Mouse (Mus musculus): ENCODE measurements around the gene Ier5l. TPM values are rescaled to one million over a fixed set of nuclear protein-coding genes. Genes with fewer than 3 reads are reported as not detected.
A peak's percentile ranks its signal among the peaks of the same experiment; 100 is the strongest.

The Ier5l gene
- total and polyA plus RNA-seq, 3 experiments: 0.31 to 0.98 (median 0.51) TPM

DNA sequence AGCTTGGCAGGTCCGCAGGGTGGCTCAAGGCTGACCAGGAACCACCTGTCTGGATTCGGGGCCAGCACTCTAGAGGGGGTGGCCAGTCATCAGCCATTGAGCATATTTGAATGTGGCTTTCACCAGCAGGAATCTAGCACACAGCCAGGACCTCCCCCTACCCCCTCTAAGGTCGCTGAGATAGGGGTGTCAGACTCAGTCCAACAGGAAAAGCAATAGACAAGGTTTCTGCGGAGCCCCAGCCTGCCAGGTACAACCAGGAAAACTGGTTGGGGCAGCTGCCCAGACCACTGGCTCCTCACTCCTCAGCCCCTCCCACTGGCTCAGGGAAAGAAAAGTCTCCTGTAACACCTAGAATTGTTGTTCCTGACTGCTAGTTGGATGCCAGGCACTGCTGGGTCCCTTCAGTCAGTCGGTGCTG is 10.7 kb downstream of the Ier5l start:
- no peak overlapping the region for H3K4me2 ChIP-seq (ENCODE audit: insufficient read depth, low read depth, poor library complexity, severe bottlenecking)
- peaks cover 0 to 5% of the 10 kb centered on the region in 2 experiments for H3K36me3 ChIP-seq (replicated peaks in 1 of 2; ENCODE audit: control insufficient read depth in 1 of 2, insufficient read depth in 1 of 2, low read length in 1 of 2)
- DNase-seq (ENCODE audit: extremely low read depth): no peak
- H3K4me3 ChIP-seq (replicated peaks in 1 of 3; ENCODE audit: low read depth in 2 of 3, low read length in 2 of 3, poor library complexity in 1 of 3): peak overlapping the region in 1 of 3 experiments; percentile 3
- H3K4me1 ChIP-seq (ENCODE audit: control insufficient read depth in 1 of 2, insufficient read depth in 2 of 2): peaks cover 14 to 27% of the 10 kb centered on the region in 2 experiments
- in situ Hi-C loops (cut with MboI; ENCODE audit: low pct_ligation_motif_present, low pct_unique_long_range_greater_than_20kb, low sequenced_read_pairs): loop anchor here (10.0 kb wide), 1 partner anchor 251 kb away; no protein-coding TSS in a partner anchor
- peaks cover 15% of the 10 kb centered on the region for H3K27me3 ChIP-seq (replicated peaks)
- H3K9ac ChIP-seq (ENCODE audit: insufficient read depth, low read depth): no peak overlapping the region
- peak overlapping the region; percentile 7; the same call in 1 of the 2 replicates for H3K27ac ChIP-seq (ENCODE audit: insufficient read depth, low read depth)
- TF ChIP-seq JUND (conservative IDR thresholded peaks at IDR 0.05; ENCODE audit: low read depth, low read length) (no peak), MEF2A (IDR thresholded peaks at IDR 0.05; ENCODE audit: borderline replicate concordance, low read depth, low read length) (no peak)
- H3K9me3 ChIP-seq (replicated peaks; ENCODE audit: low read length): peaks cover 14% of the 10 kb centered on the region
- dilution Hi-C loops (cut with MboI; ENCODE audit: extremely low pct_ligation_motif_present, extremely low pct_unique_long_range_greater_than_20kb, low sequenced_read_pairs): no loop called here
- no peaks in the 10 kb centered on the region for H3K79me2 ChIP-seq (replicated peaks; ENCODE audit: control insufficient read depth, extremely low read depth, insufficient read depth, poor library complexity, severe bottlenecking)

DNA sequence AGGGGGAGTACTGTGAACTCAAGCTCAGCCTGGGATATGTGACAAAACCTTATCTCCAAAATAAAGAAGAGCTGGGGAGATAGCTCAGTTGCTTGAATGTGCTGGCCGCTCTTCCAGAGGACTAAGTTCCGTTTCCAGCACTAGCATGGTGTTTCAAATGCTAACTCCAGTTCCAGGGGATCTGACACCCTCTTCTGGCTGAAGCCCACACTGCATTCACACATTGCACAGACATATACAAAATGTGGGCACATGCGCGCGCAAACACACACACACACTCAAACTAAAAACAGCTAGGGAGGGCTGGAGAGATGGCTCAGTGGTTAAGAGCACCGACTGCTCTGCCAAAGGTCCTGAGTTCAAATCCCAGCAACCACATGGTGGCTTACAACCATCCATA is 14.8 kb downstream of the Ier5l start:
- no peaks in the 10 kb centered on the region for H3K27me3 ChIP-seq (replicated peaks)
- H3K4me3 ChIP-seq (replicated peaks in 1 of 3; ENCODE audit: low read depth in 2 of 3, low read length in 2 of 3, poor library complexity in 1 of 3): no peak overlapping the region
- H3K9ac ChIP-seq (ENCODE audit: insufficient read depth, low read depth): no peak overlapping the region
- H3K4me2 ChIP-seq (ENCODE audit: insufficient read depth, low read depth, poor library complexity, severe bottlenecking): no peak overlapping the region
- no peaks in the 10 kb centered on the region for H3K79me2 ChIP-seq (replicated peaks; ENCODE audit: control insufficient read depth, extremely low read depth, insufficient read depth, poor library complexity, severe bottlenecking)
- dilution Hi-C loops (cut with MboI; ENCODE audit: extremely low pct_ligation_motif_present, extremely low pct_unique_long_range_greater_than_20kb, low sequenced_read_pairs) (no loop called here), in situ Hi-C loops (cut with MboI; ENCODE audit: low pct_ligation_motif_present, low pct_unique_long_range_greater_than_20kb, low sequenced_read_pairs) (no loop called here)
- peaks cover 1% of the 10 kb centered on the region for H3K9me3 ChIP-seq (replicated peaks; ENCODE audit: low read length)
- no peak overlapping the region for H3K27ac ChIP-seq (ENCODE audit: insufficient read depth, low read depth)
- H3K36me3 ChIP-seq (replicated peaks in 1 of 2; ENCODE audit: control insufficient read depth in 1 of 2, insufficient read depth in 1 of 2, low read length in 1 of 2): peaks cover 0 to 15% of the 10 kb centered on the region in 2 experiments
- DNase-seq (ENCODE audit: extremely low read depth): no peak
- peaks cover 18 to 43% of the 10 kb centered on the region in 2 experiments for H3K4me1 ChIP-seq (ENCODE audit: control insufficient read depth in 1 of 2, insufficient read depth in 2 of 2)
- TF ChIP-seq MAX (IDR thresholded peaks at IDR 0.05; ENCODE audit: low read length) (no peak), CTCF (conservative IDR thresholded peaks at IDR 0.05 in 1 of 2, IDR thresholded peaks at IDR 0.05 in 1 of 2; ENCODE audit: low read depth in 2 of 2, low read length in 2 of 2) (peak in 1 of 2 experiments; percentile 51; a peak in 2 of 4 replicates), JUN (IDR thresholded peaks at IDR 0.05; ENCODE audit: insufficient read depth, low read depth, low read length) (no peak), RAD21 (IDR thresholded peaks at IDR 0.05; ENCODE audit: low read depth, low read length) (peak; percentile 26), SMC3 (IDR thresholded peaks at IDR 0.05; ENCODE audit: low read depth, low read length) (peak; percentile 39), MAFK (IDR thresholded peaks at IDR 0.05; ENCODE audit: insufficient replicate concordance, low read length) (no peak)

DNA sequence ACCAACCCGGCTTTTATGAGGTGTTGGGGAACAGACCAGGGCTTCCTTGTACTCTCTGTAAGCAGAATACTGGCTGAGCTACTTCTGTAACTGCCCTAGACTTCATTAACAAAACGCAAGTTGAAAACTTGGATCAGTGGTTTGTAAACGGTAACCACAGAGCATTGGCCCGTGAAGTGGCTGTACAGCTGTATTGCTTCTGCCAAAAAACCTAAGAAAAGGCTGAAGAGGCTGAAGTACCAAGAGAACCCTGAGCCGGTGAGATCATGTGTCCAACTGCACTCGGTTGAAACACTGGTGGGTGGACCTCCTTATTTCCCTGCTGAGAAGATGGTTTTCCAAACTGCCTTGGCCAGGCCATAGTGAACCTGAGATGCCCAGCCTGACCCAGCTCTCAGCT is 15.7 kb downstream of the Ier5l start:
- dilution Hi-C loops (cut with MboI; ENCODE audit: extremely low pct_ligation_motif_present, extremely low pct_unique_long_range_greater_than_20kb, low sequenced_read_pairs) (no loop called here), in situ Hi-C loops (cut with MboI; ENCODE audit: low pct_ligation_motif_present, low pct_unique_long_range_greater_than_20kb, low sequenced_read_pairs) (no loop called here)
- Histone ChIP-seq H3K9me3 (replicated peaks; ENCODE audit: low read length) (no peaks in the 10 kb centered on the region), H3K4me1 (ENCODE audit: control insufficient read depth in 1 of 2, insufficient read depth in 2 of 2) (peaks cover 13 to 43% of the 10 kb centered on the region in 2 experiments), H3K36me3 (replicated peaks in 1 of 2; ENCODE audit: control insufficient read depth in 1 of 2, insufficient read depth in 1 of 2, low read length in 1 of 2) (peaks cover 0 to 20% of the 10 kb centered on the region in 2 experiments), H3K27me3 (replicated peaks) (no peaks in the 10 kb centered on the region), H3K4me3 (replicated peaks in 1 of 3; ENCODE audit: low read depth in 2 of 3, low read length in 2 of 3, poor library complexity in 1 of 3) (no peak overlapping the region), H3K79me2 (replicated peaks; ENCODE audit: control insufficient read depth, extremely low read depth, insufficient read depth, poor library complexity, severe bottlenecking) (no peaks in the 10 kb centered on the region), H3K27ac (ENCODE audit: insufficient read depth, low read depth) (peak overlapping the region; percentile 6), H3K4me2 (ENCODE audit: insufficient read depth, low read depth, poor library complexity, severe bottlenecking) (no peak overlapping the region; the same call in 1 of the 2 replicates), H3K9ac (ENCODE audit: insufficient read depth, low read depth) (no peak overlapping the region)
- TF ChIP-seq ETS1 (conservative IDR thresholded peaks at IDR 0.05; ENCODE audit: low read depth, low read length) (peak; percentile 68), NELFE (IDR thresholded peaks at IDR 0.05; ENCODE audit: low read depth, low read length) (no peak), BHLHE40 (IDR thresholded peaks at IDR 0.05; ENCODE audit: low read depth, low read length) (no peak), TBP (conservative IDR thresholded peaks at IDR 0.05; ENCODE audit: low read depth, low read length) (no peak)
- DNase-seq (ENCODE audit: extremely low read depth): peak; percentile 60
